Mouse (Mus musculus) ES-E14 (cell line): ENCODE results near the gene Siae. TPM values are rescaled to one million over a fixed set of nuclear protein-coding genes. Genes with fewer than 3 reads are reported as not detected.

Experiments
- DNase-seq: peaks from one replicate; pipeline ENCODE4 v3.0.0-alpha.2; 2013; ENCODE audit warnings: low read depth, low spot score
- H3K27ac ChIP-seq: 2 replicates; pipeline ENCODE4 v1.5.1; 2012; ENCODE audit warnings: low read depth, mild to moderate bottlenecking, low read length, moderate library complexity, mixed read lengths; ENCODE audit not compliant: poor library complexity, insufficient read depth, severe bottlenecking
- H3K36me3 ChIP-seq: 2 replicates; pipeline ENCODE4 v1.6.1; 2012; ENCODE audit warnings: mild to moderate bottlenecking, low read length, moderate library complexity, mixed read lengths; ENCODE audit not compliant: control insufficient read depth, poor library complexity, insufficient read depth, severe bottlenecking
- H3K4me1 ChIP-seq, 2 experiments: fragments of 150-350 bp in 1 of 2; sonication (generic) in 1 of 2; 2 replicates each; pipeline ENCODE4 v1.6.1; 2012; ENCODE audit warnings: low read length in 2 of 2, mild to moderate bottlenecking in 1 of 2, mixed read lengths in 1 of 2; ENCODE audit not compliant: control insufficient read depth in 2 of 2, insufficient read depth in 2 of 2, poor library complexity in 1 of 2
- H3K4me3 ChIP-seq, 2 experiments: fragments of 150-350 bp in 1 of 2; sonication (generic) in 1 of 2; 2 replicates each; pipeline ENCODE4 v1.5.1; 2012; ENCODE audit warnings: low read length in 2 of 2, low read depth in 1 of 2, mild to moderate bottlenecking in 1 of 2, mixed read lengths in 1 of 2; ENCODE audit not compliant: insufficient read depth in 1 of 2, poor library complexity in 1 of 2, severe bottlenecking in 1 of 2
- H3K9ac ChIP-seq: 2 replicates; pipeline ENCODE4 v1.6.1; 2012; ENCODE audit warnings: low read depth, mild to moderate bottlenecking, low read length, mixed read lengths; ENCODE audit not compliant: poor library complexity, insufficient read depth, severe bottlenecking
- H3K9me3 ChIP-seq: fragments of 150-350 bp; sonication (generic); 2 replicates; pipeline ENCODE4 v1.6.1; 2012; ENCODE audit warnings: low read depth, mild to moderate bottlenecking, low read length; ENCODE audit not compliant: control insufficient read depth, insufficient read depth
- CHD2 ChIP-seq: IDR thresholded peaks from 2 replicates; pipeline ENCODE4 v1.6.1; 2014; ENCODE audit warnings: mild to moderate bottlenecking, low read depth, low read length, inconsistent platforms
- HCFC1 ChIP-seq: IDR thresholded peaks from 2 replicates; pipeline ENCODE4 v1.6.1; 2012; ENCODE audit warnings: low read length, inconsistent platforms, borderline replicate concordance; ENCODE audit not compliant: insufficient read depth
- MAFK ChIP-seq: IDR thresholded peaks from 2 replicates; pipeline ENCODE4 v1.6.1; 2014; ENCODE audit warnings: mild to moderate bottlenecking, low read depth, low read length, inconsistent platforms; ENCODE audit not compliant: insufficient read depth
- ZC3H11A ChIP-seq: IDR thresholded peaks from 2 replicates; pipeline ENCODE4 v1.6.1; 2012; ENCODE audit warnings: low read depth, mild to moderate bottlenecking, inconsistent platforms, low read length, borderline replicate concordance
- ZNF384 ChIP-seq: IDR thresholded peaks from 2 replicates; pipeline ENCODE4 v1.6.1; 2012; ENCODE audit warnings: low read depth, low read length, inconsistent platforms
- in situ Hi-C, 2 experiments: fragments of 600-800 bp; cut with MboI; formaldehyde crosslinking; loops; one replicate each; pipeline ENCODE4 v1.15.1; 2025; ENCODE audit warnings: low sequenced_read_pairs in 2 of 2, inconsistent platforms in 1 of 2; ENCODE audit not compliant: unreplicated experiment in 2 of 2
- total RNA-seq: library from RNA; depleted of rRNA; stranded (reverse); fragments of 300-350 nt; gene quantifications from 2 replicates; pipeline ENCODE4 v1.2.3, GENCODE M21; 2012

Gene Siae
- total RNA-seq, 1 experiment = 8.5 TPM

DNA sequence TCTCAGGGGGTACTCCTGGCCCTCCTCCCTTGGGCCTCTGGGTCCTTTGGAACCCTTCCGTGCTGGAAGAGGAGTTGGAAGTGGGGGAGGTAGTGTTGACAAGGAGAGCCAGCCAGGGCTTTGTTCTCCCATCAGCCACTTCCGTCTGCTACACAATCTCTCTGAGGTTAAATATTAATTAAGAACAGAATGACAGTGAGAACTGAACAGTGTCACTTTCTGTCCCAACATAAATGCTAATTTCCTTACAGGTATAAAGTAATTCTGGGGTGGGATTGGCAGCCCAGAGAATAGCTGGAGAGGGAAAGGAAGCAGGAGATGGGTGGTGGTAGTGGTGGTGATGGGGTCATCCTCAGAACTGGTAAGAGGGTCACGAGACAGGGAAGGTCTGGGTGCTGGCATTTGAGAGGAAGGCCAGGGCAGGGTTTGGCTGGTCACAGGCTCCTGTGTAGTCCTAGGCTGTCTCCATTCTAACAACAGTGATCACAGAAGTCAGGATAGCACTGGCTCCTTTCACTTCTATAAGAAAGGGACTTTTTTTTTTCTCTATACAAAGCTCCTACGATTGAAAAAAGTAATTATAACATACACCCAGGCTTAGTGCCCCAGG lies 13.2 kb downstream of the Siae start:
- H3K27ac ChIP-seq = no peak overlapping the region
- TF ChIP-seq CHD2 = no peak
- no peak for TF ChIP-seq HCFC1
- TF ChIP-seq ZC3H11A = no peak
- TF ChIP-seq ZNF384 = no peak
- TF ChIP-seq MAFK = no peak
- in situ Hi-C loops = no loop called here
- H3K4me1 ChIP-seq = no peaks in the 10 kb centered on the region
- no peak overlapping the region for H3K4me3 ChIP-seq
- no peaks in the 10 kb centered on the region for H3K36me3 ChIP-seq
- no peak overlapping the region for H3K9ac ChIP-seq
- H3K9me3 ChIP-seq = no peaks in the 10 kb centered on the region
- no peak for DNase-seq

DNA sequence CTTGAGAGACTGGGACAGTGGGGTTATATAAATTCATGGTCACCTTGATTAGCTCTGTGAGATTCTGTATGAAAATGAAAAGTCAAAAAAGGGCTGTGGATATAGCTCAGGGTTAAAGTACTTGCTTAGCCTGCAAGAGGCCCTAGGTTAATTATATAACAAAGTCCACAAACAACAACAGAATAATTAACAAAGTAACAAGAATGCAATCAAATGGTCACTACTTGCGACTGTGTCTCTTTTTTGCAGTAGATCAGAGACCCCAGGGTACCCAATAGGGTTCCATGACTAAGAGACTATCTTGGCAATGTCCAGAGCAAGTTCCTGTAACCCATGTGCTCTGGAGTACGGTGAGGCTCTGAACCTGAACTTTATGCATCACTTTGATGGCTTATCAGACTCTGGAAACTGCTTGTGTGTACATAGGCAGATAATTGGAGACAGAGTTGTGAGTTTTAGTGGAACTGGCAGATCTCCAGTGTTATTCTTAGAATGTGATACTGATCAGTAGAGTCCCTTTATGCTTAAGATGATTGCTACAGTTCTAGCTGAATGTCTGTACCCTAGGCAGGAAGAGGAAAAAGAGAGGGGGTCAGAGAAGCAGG lies 13.8 kb downstream of the Siae start:
- TF ChIP-seq CHD2 = no peak
- TF ChIP-seq MAFK = no peak
- TF ChIP-seq ZNF384 = no peak
- no peak for TF ChIP-seq HCFC1
- TF ChIP-seq ZC3H11A = no peak
- H3K4me3 ChIP-seq = no peak overlapping the region
- no peaks in the 10 kb centered on the region for H3K4me1 ChIP-seq
- H3K9me3 ChIP-seq = no peaks in the 10 kb centered on the region
- no peak overlapping the region for H3K27ac ChIP-seq
- no peaks in the 10 kb centered on the region for H3K36me3 ChIP-seq
- in situ Hi-C loops = no loop called here
- no peak overlapping the region for H3K9ac ChIP-seq
- DNase-seq = no peak

DNA sequence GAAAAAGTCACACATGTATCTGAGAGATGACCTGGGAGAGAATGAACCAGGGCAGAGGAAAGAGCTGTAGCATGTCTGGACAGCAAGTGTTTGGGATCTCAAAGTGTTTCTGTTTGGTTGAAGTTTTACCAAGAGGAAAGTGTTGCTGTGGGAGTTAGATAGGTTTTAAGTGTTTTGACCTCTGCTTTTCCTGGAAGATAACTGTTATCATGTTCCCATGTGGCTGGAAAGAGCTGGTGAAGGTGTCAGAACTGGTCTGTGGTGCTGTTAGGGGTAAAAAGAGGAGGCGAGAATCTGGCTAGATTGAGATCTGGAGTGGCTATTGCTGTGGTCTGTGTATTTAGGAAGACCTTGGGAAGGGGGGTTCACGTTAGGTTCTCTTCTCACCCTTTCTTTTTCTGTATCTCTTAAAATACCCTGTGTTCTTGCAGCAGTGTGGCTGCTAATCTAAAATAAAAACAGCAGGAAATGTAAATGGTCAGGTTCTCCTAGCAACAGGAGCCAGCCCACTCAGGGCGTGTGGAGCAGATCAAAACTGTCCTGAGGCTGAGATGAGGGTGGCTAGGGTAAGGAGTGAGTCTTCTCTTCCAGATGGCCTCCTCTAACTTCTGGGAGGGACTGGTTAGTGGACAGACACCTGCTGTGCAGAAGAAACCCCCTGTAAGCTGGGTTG lies 16.8 kb downstream of the Siae start:
- Histone ChIP-seq H3K9me3 (no peaks in the 10 kb centered on the region), H3K9ac (no peak overlapping the region), H3K4me1 (peaks cover 0 to 5% of the 10 kb centered on the region in 2 experiments; a peak in 1 of 4 replicates), H3K27ac (no peak overlapping the region), H3K4me3 (no peak overlapping the region), H3K36me3 (no peaks in the 10 kb centered on the region)
- DNase-seq = no peak
- in situ Hi-C loops = no loop called here
- TF ChIP-seq ZNF384 = no peak
- no peak for TF ChIP-seq MAFK
- no peak for TF ChIP-seq ZC3H11A
- no peak for TF ChIP-seq HCFC1
- no peak for TF ChIP-seq CHD2

DNA sequence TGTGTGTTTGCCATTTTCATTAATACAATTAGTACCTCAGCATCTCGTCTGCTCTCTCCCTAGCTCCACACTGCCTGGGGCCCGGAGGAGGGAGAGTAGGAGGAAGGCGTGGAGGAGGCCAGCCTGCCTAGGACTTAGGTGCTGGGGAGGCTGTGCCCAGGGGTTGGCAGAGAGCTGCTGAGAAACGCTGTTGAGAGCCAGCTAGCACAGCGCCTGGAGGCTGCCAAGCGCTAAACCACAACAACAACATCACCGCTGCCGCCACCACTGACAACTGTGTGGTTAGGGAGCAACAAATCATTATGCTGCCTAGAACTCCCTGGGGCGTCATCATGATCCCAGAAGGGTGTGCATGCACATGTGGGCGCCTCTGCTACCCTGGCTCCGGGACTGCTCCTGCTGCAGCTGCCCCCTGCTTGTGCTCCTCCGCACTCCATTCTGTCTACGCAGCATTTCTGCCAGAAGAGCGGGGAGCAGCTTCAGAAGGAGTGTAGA lies 21.0 kb downstream of the Siae start:
- H3K36me3 ChIP-seq = no peaks in the 10 kb centered on the region
- H3K9me3 ChIP-seq = no peaks in the 10 kb centered on the region
- peaks cover 0 to 5% of the 10 kb centered on the region in 2 experiments; a peak in 1 of 4 replicates for H3K4me1 ChIP-seq
- in situ Hi-C loops = no loop called here
- no peak overlapping the region for H3K27ac ChIP-seq
- DNase-seq = no peak
- peak overlapping the region; percentile 39; the same call in 1 of the 2 replicates for H3K9ac ChIP-seq
- TF ChIP-seq ZNF384 = no peak
- TF ChIP-seq MAFK = peak; percentile 75; the same call in 1 of the 2 replicates
- H3K4me3 ChIP-seq = peak overlapping the region; percentile 52 to 53; a peak in 3 of 4 replicates

DNA sequence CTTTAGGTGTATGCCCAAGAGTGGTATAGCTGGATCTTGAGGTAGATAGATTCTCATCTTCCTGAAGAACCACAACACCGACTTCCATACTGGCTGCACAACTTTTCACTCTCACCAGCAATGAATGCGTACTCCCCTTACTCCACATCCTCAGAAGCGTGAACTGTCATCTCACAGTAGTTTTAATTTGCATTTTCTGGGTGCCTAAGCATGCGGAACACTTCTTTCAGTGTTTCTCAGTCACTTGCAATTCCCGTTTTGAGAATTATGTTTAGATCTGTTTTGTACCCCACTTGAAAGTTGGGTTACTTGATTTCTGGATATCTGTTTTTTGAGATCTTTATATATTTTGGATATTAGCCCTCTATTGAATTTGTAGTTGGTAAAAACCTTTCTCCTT lies 28.1 kb downstream of the Siae start:
- H3K27ac ChIP-seq = no peak overlapping the region
- no peak overlapping the region for H3K4me3 ChIP-seq
- TF ChIP-seq ZC3H11A (no peak), MAFK (no peak), HCFC1 (no peak), ZNF384 (no peak), CHD2 (no peak)
- DNase-seq = no peak
- H3K4me1 ChIP-seq = no peaks in the 10 kb centered on the region
- in situ Hi-C loops = no loop called here
- no peaks in the 10 kb centered on the region for H3K36me3 ChIP-seq
- H3K9ac ChIP-seq = no peak overlapping the region
- H3K9me3 ChIP-seq = no peaks in the 10 kb centered on the region
